Mouse (Mus musculus) kidney, postnatal 25 days (tissue): ENCODE measurements around the gene Gm5065.

Experiments
- DNase-seq, 2 experiments: peaks; one replicate each; pipeline ENCODE4 v3.0.0; 2021; ENCODE audit warnings: mixed read lengths in 2 of 2

Gene Gm5065

DNA sequence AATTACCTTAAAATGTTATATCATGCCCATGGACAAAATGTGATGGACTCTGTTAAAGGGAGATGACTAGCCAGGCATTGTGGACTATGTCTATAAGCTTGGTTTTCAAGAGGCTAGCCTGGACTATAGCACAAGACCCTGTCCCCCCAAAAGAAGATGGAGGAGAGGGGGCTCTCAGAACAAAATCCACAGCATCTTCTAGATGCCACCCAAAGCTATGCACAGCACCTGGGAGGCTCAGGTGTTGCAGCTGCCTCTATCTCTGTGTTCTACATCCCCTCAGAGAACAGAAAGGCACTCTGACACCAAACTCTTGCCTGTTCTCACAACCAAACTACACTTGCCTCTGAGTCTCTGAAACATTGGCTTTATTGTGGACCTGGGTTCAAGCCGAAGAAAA is at the start of gene Gm5065:
Gm5065 (plus strand) TSS at position 301 of the 400 bp plus-strand sequence.
- no peak for DNase-seq

DNA sequence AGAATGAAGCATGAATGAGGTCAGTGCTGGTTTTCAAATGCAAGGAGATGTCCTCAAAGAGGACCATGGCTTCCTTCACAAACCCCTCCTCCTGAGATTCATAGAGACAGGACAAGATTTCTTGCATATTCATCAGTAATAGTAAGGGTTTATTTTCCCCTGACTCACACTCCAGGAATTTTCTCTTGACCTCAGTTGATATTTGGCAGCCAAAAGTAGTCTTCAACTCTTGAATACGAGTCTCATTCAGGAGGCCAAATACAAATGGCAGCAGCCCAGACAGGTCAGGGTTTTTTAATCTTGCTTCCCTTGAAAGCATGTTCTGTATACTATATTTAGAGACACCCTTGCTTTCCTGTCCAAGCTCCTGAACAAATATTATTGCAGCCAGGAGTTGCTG is 22.8 kb upstream of the Gm5065 start:
- no peak for DNase-seq

DNA sequence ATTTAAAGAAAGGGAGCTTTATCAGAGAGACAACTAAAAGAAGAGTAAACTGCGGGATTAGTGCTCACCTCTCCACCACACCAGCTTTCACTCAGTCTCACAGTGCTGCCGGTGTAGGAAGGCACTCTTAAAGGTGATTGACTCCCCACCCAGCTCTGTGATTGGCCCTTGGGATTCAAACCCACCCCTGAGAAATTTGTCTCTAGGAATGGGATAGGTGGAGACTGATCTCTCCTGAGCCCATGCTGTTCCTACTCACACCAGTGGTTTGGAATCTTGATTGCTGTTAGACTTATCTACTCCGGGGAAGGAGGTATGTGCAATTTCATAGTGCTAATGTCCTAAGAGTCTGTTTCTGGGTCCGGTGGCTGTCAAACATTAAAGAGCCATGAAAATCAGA is 598 bp downstream of the Gm5065 start, which contains the start of gene Nlrp2:
Nlrp2 (minus strand) TSS at position 101 of the 400 bp plus-strand sequence.
- DNase-seq, result no peak

DNA sequence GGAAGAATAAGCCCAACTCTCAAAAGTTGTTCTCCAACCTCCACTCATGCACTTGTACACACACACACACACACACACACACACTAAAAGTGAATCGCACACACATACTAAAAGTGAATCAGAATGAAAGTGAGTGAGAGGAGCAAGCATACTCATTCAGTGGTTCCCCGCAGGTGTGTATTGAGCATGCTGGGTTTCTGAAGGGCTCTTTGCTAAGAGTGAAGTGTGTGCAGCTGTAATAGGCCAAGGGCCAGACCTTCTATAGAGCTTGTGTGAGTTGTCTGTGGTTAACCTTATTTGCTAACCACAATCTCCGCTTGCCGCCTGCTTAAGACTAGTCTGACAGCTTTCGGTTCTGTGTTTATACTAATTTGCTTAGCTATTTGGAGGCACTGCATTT is 13.3 kb downstream of the Gm5065 start:
- DNase-seq, result no peak

DNA sequence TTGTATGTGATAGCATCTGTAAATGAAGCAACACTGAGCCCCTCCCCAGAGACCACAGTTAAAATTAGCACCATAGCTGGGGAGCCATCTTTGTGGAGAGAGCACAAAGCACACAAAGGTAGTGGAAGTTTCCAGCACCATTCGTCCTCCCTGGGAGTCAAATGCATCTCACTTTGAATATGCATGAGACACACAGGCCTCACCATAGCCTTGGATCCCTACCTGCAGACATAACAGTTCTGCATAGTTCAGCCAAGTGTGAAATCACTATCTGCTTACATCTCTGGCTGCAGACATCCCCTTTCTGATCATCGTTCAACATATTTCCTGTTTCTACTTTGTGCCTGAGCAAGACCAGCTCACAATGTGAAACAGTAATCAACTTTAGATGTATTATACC is 16.4 kb downstream of the Gm5065 start:
- no peak for DNase-seq

DNA sequence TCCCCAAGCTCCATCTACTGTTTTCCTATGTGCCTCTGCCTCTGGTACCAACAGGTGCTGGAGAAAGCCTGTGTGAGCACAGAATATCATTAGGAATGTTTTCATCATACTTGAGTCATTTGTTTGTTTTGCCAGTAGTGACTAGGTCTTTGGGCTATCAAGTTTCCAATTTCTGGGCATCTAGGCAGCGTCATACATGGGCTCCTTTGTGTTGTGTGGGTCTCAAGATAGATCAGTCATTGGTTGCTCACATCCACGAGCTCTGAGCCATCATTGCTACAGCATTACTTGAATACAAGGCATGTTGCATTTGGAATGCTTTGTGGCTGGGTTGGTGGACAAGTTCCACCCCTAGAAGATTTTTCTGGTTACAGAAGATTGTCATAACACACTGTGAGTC is 55.9 kb downstream of the Gm5065 start:
- no peak for DNase-seq
